In the genomic region with DNA sequence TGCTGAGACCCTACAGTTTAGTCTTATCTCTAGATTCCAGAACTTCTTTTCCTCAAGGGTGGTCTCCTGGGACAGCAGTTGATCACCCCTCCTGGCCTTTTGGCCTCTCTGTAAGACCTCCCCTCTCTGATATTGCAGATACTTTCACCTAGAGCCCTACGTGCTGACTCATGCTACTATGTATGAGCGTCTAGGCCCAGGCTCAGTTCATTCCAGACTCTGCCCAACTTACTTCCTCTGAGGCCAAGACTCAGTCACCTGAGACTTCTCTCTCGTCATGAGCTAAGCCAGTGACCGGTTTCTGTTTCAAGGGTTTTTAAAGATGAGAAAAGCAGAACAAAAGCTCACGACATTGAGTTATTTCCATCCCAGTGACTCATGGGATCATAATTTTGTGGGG, we compare ENCODE assay signal across 26 mouse cellular contexts. TPM values are rescaled to one million over a fixed set of nuclear protein-coding genes. Genes with fewer than 3 reads are reported as not detected.
"Had no signal": no experiment of that assay in that cellular context is flagged by ENCODE, and none has a peak within 500 bp of the region (broad histone marks: within the 10 kb centered on the region; RNA-seq: fewer than 3 reads in every experiment).

No protein-coding gene starts in this region.

RNA-seq across cellular contexts. Expression of gene Tcp10c, which starts 4.8 kb away (rescaled TPM):
- total RNA-seq: gastrocnemius, adult 2 months; gastrocnemius, postnatal 10 days; gastrocnemius, postnatal 25 days; gastrocnemius, postnatal 4 days; heart, adult 2 months; heart, postnatal 14 days; heart, postnatal 36 days; hindbrain, postnatal 0 days; left cerebral cortex, adult 2 months; left cerebral cortex, postnatal 14 days had no signal
- polyA plus RNA-seq: heart, embryonic 11.5 days; heart, embryonic 13.5 days; heart, embryonic 15.5 days; heart, postnatal 0 days; hindbrain, embryonic 10.5 days; hindbrain, embryonic 12.5 days; hindbrain, postnatal 0 days; intestine, embryonic 15.5 days; intestine, postnatal 0 days; kidney, embryonic 14.5 days; kidney, embryonic 16.5 days; limb, embryonic 10.5 days; limb, embryonic 12.5 days; limb, embryonic 15.5 days; liver, embryonic 11.5 days; liver, embryonic 13.5 days; liver, embryonic 15.5 days had no signal
